In genomic region chr12:45131139-45131538, GRCm38 (mm10) we compare ENCODE assay signal across 28 mouse cellular contexts. TPM values are rescaled to one million over a fixed set of nuclear protein-coding genes. Genes with fewer than 3 reads are reported as not detected.
"Had no signal": no experiment of that assay in that cellular context is flagged by ENCODE, and none has a peak within 500 bp of the region (broad histone marks: within the 10 kb centered on the region; RNA-seq: fewer than 3 reads in every experiment).

No protein-coding gene starts in this region.

- H3K4me3 ChIP-seq: embryonic facial prominence, embryonic 10.5 days; embryonic facial prominence, embryonic 12.5 days; embryonic facial prominence, embryonic 13.5 days; embryonic facial prominence, embryonic 15.5 days; erythroblast, embryonic 14.5 days; forebrain, embryonic 10.5 days; forebrain, embryonic 12.5 days; forebrain, embryonic 13.5 days; forebrain, embryonic 15.5 days; gastrocnemius, adult 2 months had no signal

- ATAC-seq: forebrain, embryonic 13.5 days; forebrain, embryonic 14.5 days; forebrain, embryonic 15.5 days; forebrain, embryonic 16.5 days; forebrain, postnatal 0 days had no signal

- H3K9me3 ChIP-seq: embryonic facial prominence, embryonic 10.5 days; embryonic facial prominence, embryonic 12.5 days; embryonic facial prominence, embryonic 13.5 days; embryonic facial prominence, embryonic 15.5 days; forebrain, embryonic 10.5 days; forebrain, embryonic 12.5 days; forebrain, embryonic 13.5 days; forebrain, embryonic 15.5 days had no signal

- H3K27me3 ChIP-seq: embryonic facial prominence, embryonic 12.5 days; embryonic facial prominence, embryonic 13.5 days; embryonic facial prominence, embryonic 15.5 days; forebrain, embryonic 12.5 days; forebrain, embryonic 13.5 days; forebrain, embryonic 15.5 days had no signal

- H3K36me3 ChIP-seq: embryonic facial prominence, embryonic 10.5 days; embryonic facial prominence, embryonic 12.5 days; embryonic facial prominence, embryonic 13.5 days; embryonic facial prominence, embryonic 15.5 days; forebrain, embryonic 10.5 days; forebrain, embryonic 12.5 days; forebrain, embryonic 15.5 days had no signal

- H3K4me1 ChIP-seq: embryonic facial prominence, embryonic 10.5 days; embryonic facial prominence, embryonic 12.5 days; embryonic facial prominence, embryonic 13.5 days; embryonic facial prominence, embryonic 15.5 days; forebrain, embryonic 10.5 days; forebrain, embryonic 12.5 days; forebrain, embryonic 13.5 days; forebrain, embryonic 15.5 days had no signal

- H3K4me2 ChIP-seq: embryonic facial prominence, embryonic 12.5 days; embryonic facial prominence, embryonic 13.5 days; embryonic facial prominence, embryonic 15.5 days; forebrain, embryonic 12.5 days; forebrain, embryonic 13.5 days; forebrain, embryonic 15.5 days had no signal

- H3K27ac ChIP-seq: embryonic facial prominence, embryonic 10.5 days; embryonic facial prominence, embryonic 12.5 days; embryonic facial prominence, embryonic 13.5 days; embryonic facial prominence, embryonic 15.5 days; forebrain, embryonic 10.5 days; forebrain, embryonic 12.5 days; forebrain, embryonic 13.5 days; forebrain, embryonic 15.5 days; gastrocnemius, adult 2 months had no signal

- H3K9ac ChIP-seq: embryonic facial prominence, embryonic 12.5 days; embryonic facial prominence, embryonic 13.5 days; embryonic facial prominence, embryonic 15.5 days; forebrain, embryonic 12.5 days; forebrain, embryonic 13.5 days; forebrain, embryonic 15.5 days; forebrain, postnatal 0 days had no signal

- DNase-seq: cerebellum, adult 2 months; cerebellum, adult 8-10 months; cerebellum, adult 9-10 months; cerebellum, adult 9-11 months; cerebellum, postnatal 10 days; cerebellum, postnatal 14 days; cerebellum, postnatal 25 days; cerebellum, postnatal 36 days; embryo, embryonic 11 days; forebrain, postnatal 0 days; gastrocnemius, adult 2 months; gastrocnemius, postnatal 10 days; gastrocnemius, postnatal 14 days; gastrocnemius, postnatal 25 days; gastrocnemius, postnatal 36 days; heart, adult 11 months; heart, adult 18-20 months had no signal

RNA-seq across cellular contexts. Expression of gene Stxbp6, which starts 56.6 kb away (rescaled TPM):
- polyA plus RNA-seq: erythroblast, embryonic 14.5 days had no signal
